Mouse (Mus musculus) erythroblast, embryonic 14.5 days (primary cell): Measurements from ENCODE around the gene Olfr961.

Source experiments
- GATA1 ChIP-seq: IDR thresholded peaks from 2 replicates; pipeline ENCODE4 v1.6.1; 2012; ENCODE audit warnings: low read length, inconsistent platforms, mixed read lengths
- TAL1 ChIP-seq: IDR thresholded peaks from 3 replicates; pipeline ENCODE4 v1.6.1; 2012; ENCODE audit warnings: low read length, inconsistent platforms, mixed read lengths

GRCm38 (mm10) chr9:39624711-39625110, 20.2 kb upstream of the Olfr961 start:
- TF ChIP-seq GATA1 (no peak), TAL1 (no peak)
